Mouse (Mus musculus) layer of hippocampus, adult 2 months (tissue): ENCODE results near the gene 1700018B08Rik. TPM values are rescaled to one million over a fixed set of nuclear protein-coding genes. Genes with fewer than 3 reads are reported as not detected.
A peak's percentile ranks its signal among the peaks of the same experiment; 100 is the strongest.

Experiments
- DNase-seq, 2 experiments: peaks; one replicate each; pipeline ENCODE4 v3.0.0; 2022; ENCODE audit warnings: low spot score in 2 of 2
- H3K27ac ChIP-seq: fragments of 200-600 bp; 2 replicates; pipeline ENCODE4 v1.8.1; 2022
- H3K4me3 ChIP-seq: fragments of 200-600 bp; 2 replicates; pipeline ENCODE4 v1.8.1; 2022; ENCODE audit warnings: mild to moderate bottlenecking
- CTCF ChIP-seq: fragments of 200-600 bp; conservative IDR thresholded peaks from 2 replicates; pipeline ENCODE4 v1.8.1; 2022; ENCODE audit warnings: antibody characterized with exemption, mild to moderate bottlenecking, moderate library complexity
- total RNA-seq, 2 experiments: library from RNA; stranded (reverse); gene quantifications; 2 replicates each; pipeline ENCODE4 v1.2.3; 2021

1700018B08Rik gene
- total RNA-seq, 2 experiments from 2014 or later, result not detected

DNA sequence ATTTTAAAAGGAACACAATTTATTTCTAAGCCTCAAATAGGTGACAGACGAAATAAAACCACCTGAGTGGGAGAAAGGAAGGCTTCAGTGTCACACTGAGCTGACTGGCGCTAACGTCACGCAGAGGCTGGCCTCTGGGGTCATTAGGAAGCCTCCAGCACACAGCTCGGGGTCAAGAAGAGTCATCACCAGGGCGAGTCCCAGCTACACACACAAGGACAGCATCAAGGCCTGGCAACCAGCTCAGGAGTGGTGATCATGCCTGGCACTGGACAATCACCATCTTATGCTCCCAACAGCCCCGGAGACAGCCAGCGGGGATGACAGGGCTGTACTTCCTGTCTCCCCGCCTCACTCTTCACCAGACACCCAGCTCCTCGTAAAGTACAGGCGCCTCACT is 13.6 kb upstream of the 1700018B08Rik start:
- TF ChIP-seq CTCF, result no peak
- no peak overlapping the region for H3K27ac ChIP-seq
- no peak for DNase-seq
- H3K4me3 ChIP-seq, result no peak overlapping the region

DNA sequence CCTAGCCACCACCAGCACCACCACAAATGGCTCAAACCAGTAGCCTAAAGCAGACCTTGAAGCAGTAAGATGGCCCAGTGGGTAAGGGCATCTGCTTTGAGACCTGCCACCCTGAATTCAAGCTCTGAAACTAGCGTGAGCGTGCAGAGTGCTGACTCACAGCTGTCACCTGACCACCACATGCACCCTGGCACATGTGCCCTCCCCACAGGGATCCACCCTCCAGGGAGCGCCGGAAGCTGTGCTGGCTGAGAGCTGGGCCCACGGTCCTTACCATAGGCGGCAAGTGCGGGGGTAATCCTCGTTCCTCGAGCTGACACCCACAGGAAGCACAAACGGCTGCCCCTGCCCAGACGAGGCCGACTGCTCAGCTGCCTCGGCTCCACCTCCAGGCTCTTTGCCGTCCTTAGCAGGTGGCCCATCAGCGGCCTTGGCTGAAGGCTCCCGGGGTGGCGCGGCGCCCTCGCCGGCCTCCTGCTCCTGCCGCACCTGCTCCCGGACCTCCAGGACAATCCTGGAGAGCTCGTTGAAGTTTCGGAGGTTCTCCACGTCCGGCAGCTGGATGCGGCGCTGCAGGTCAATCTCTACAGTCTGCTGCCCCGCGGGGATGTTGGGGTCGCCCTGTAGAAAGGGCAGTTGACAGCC is 9.8 kb upstream of the 1700018B08Rik start:
- no peak for DNase-seq
- no peak for TF ChIP-seq CTCF
- no peak overlapping the region for H3K27ac ChIP-seq
- H3K4me3 ChIP-seq, result no peak overlapping the region

- H3K4me3 ChIP-seq, result no peak overlapping the region
- no peak overlapping the region for H3K27ac ChIP-seq
- no peak for DNase-seq
- no peak for TF ChIP-seq CTCF
Observed at GRCm38 (mm10) chr8:121552506-121552905, 8.4 kb upstream of the 1700018B08Rik start.

DNA sequence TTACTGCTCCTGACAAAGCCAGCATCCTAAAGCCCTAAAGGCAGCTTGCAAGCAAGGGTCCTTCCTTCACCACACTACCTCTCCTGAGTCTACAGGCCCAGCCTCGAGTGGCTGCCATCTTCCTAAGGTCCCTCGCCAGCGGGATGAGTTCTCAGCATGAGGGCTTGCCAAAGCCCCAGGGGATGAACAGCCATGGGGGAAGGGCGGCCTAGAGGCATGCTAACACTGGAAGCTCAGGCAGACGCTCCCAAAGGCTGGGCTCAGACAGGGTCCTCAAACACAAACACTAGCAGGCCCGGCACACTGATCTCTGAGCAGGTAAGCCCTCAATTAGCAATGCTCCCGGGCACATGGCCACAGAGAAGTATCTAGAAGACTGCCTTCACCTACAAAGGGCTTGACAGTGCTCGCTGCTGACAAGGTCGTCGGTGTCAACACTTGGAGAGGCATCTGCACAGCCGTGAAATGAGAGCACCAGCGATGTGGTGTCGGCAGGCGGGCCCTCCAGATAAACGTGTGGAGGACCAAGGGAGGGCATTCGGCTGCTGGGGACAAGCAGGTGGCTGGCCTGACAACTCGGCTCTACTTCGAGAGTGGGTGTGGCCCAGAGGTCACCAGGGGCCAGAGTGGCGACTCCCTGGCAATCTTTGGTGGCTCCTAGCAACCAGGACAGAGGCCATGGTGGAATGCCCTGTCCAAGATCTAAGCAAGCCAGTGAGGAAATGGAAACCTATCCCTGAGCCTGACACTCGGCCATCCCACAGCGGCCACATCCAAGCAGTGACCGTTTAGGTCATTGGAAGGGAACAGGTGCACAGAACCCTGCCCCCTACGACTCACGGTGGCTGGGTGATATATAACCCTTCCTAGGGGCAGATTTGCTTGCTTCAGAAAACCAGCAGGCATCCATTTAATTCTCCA is 7.2 kb upstream of the 1700018B08Rik start:
- no peak for DNase-seq
- Histone ChIP-seq H3K27ac (no peak overlapping the region), H3K4me3 (no peak overlapping the region)
- no peak for TF ChIP-seq CTCF

DNA sequence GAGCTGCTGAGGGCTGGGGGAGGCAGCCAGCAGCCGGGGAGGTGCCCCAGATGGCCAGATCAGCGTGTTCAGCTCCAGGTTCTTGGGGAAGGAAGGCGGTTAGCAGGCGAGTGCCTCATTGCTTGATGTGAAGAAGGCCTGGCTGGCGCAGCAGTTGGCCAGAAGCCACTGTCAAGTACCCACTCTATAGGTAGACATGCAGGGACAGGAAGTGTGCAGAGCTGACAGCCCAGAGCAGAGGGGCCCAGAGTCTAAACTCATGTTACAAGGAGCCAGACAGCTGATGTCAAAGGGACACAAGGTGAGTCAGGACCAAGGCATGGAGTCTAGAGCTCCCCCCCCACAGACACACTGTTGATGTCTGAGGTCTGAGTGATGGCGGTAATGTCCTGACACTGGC is 5.9 kb upstream of the 1700018B08Rik start:
- no peak for TF ChIP-seq CTCF
- Histone ChIP-seq H3K27ac (no peak overlapping the region), H3K4me3 (no peak overlapping the region)
- DNase-seq, result no peak

DNA sequence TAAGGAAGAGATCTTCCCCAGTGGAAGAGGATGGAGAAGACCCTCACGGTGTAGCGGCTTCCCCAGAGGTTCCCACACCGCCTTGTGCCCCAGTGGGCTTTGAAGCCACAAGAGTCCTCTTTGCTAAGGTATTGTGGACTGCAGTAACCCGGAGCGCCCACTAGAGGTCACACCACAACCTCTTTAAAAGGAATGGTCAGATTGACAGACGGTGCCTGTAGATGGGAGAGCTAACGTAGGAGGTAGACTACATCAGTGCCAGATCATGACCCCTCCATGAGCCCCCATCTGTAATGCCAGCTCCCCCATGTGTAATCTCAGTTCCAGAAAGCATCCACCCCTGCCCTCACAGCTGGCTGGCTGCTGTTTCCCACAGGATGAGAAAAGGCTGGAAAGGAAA is 3.0 kb upstream of the 1700018B08Rik start:
- peak; percentile 96 for TF ChIP-seq CTCF

GRCm38 (mm10) chr8:121544936-121545335 is 816 bp upstream of the 1700018B08Rik start:
- no peak for DNase-seq
- H3K4me3 ChIP-seq, result no peak overlapping the region
- TF ChIP-seq CTCF, result no peak
- no peak overlapping the region for H3K27ac ChIP-seq

More for the DNA sequence above, 3.0 kb upstream of the 1700018B08Rik start:
- Histone ChIP-seq H3K4me3 (no peak overlapping the region), H3K27ac (no peak overlapping the region)
- DNase-seq, result peak; percentile 55 to 79

DNA sequence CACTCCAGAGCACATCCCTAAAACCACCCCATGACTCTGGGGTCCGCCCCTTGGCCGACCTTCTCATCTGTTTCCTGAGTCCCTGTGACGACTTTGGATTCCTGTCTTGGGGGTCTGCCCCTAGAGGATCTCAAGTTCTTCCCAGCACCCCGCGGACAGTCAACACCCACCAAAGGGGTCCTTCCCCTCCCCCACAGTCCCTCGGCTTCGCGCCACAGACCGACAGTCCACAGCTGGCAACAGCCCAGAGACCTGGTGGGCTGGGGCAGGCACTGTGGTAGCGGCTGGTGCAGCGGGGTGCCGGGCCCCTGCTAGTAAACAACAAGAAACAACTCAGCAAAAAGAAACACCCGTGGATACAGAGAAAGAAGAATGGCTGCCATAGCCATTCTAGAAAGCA is 1.2 kb downstream of the 1700018B08Rik start:
- no peak for TF ChIP-seq CTCF
- no peak for DNase-seq

DNA sequence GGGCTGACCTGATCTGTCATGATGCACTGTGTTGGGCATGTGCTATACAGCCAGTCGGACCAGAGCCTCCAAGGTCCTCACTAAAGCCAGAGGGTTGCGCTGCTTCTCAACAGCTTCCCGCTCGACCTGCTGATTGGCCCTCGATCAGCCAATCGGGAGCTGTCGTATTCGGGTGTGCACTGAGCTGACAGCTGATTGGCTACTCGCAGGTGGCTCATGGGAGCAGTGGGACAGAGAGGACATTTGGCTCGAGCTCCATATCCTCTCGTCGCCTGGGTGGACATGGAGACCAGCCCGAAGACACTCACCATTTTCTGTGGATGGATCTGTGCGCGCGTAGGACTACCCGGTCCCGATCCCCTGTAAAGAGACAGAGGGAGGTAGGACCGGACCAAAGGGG is 2.3 kb downstream of the 1700018B08Rik start:
- DNase-seq, result no peak

More for the DNA sequence above, 1.2 kb downstream of the 1700018B08Rik start:
- Histone ChIP-seq H3K4me3 (no peak overlapping the region), H3K27ac (no peak overlapping the region)

GRCm38 (mm10) chr8:121532381-121532780 is 11.7 kb downstream of the 1700018B08Rik start:
- peak in 1 of 2 experiments; percentile 25 for DNase-seq

More for the DNA sequence above, 2.3 kb downstream of the 1700018B08Rik start:
- TF ChIP-seq CTCF, result no peak
- H3K27ac ChIP-seq, result no peak overlapping the region
- H3K4me3 ChIP-seq, result no peak overlapping the region

GRCm38 (mm10) chr8:121530639-121531038 is 13.5 kb downstream of the 1700018B08Rik start:
- H3K4me3 ChIP-seq, result no peak overlapping the region
- H3K27ac ChIP-seq, result no peak overlapping the region
- no peak for TF ChIP-seq CTCF
- no peak for DNase-seq

More at GRCm38 (mm10) chr8:121532381-121532780, 11.7 kb downstream of the 1700018B08Rik start:
- no peak overlapping the region for H3K27ac ChIP-seq
- H3K4me3 ChIP-seq, result no peak overlapping the region
- TF ChIP-seq CTCF, result peak; percentile 71

- DNase-seq, result no peak
- Histone ChIP-seq H3K27ac (no peak overlapping the region), H3K4me3 (no peak overlapping the region)
- no peak for TF ChIP-seq CTCF
Observed at GRCm38 (mm10) chr8:121528790-121529189, 15.3 kb downstream of the 1700018B08Rik start.

GRCm38 (mm10) chr8:121527751-121528150 is 16.4 kb downstream of the 1700018B08Rik start:
- DNase-seq, result no peak
- Histone ChIP-seq H3K27ac (no peak overlapping the region), H3K4me3 (no peak overlapping the region)
- no peak for TF ChIP-seq CTCF
